10 mouse cellular contexts compared by ENCODE assay signal in genomic region chr5:120322732-120323316, GRCm38 (mm10).
DNase-seq lines count a peak whose midpoint lies in the region; ATAC-seq and TF ChIP-seq lines count a peak whose summit lies in the region.
"Had no signal": no experiment of that assay in that cellular context is flagged by ENCODE, and none has a peak within 500 bp of the region (broad histone marks: within the 10 kb centered on the region; RNA-seq: fewer than 3 reads in every experiment).

No protein-coding gene starts in this region.

- peaks cover 17% of the 10 kb centered on the region for H3K4me1 ChIP-seq in hindbrain, embryonic 10.5 days (replicated peaks)
- H3K4me1 ChIP-seq in midbrain, embryonic 11.5 days (ENCODE audit: control insufficient read depth, insufficient read depth, low read length) = peaks cover 20% of the 10 kb centered on the region

- no peak for TF ChIP-seq CTCF in brain, embryonic 14.5 days (IDR thresholded peaks at IDR 0.05; ENCODE audit: borderline replicate concordance, extremely low read depth, insufficient read depth, insufficient read length)

- peak overlapping the region; percentile 48 for H3K9ac ChIP-seq in midbrain, embryonic 11.5 days (ENCODE audit: low read length)

- peak overlapping the region; percentile 44 for H3K4me2 ChIP-seq in midbrain, embryonic 11.5 days

- 14% methylated on average over 12 of the region's 12 CpGs for WGBS in hindbrain, embryonic 10.5 days
- WGBS in midbrain, embryonic 11.5 days = 7% methylated on average over 12 of the region's 12 CpGs

- H3K27ac ChIP-seq in hindbrain, embryonic 10.5 days = peak overlapping the region; percentile 89
- H3K27ac ChIP-seq in midbrain, embryonic 11.5 days (ENCODE audit: low read depth, low read length) = peak overlapping the region; percentile 57

- no peaks in the 10 kb centered on the region for H3K36me3 ChIP-seq in hindbrain, embryonic 10.5 days
- H3K36me3 ChIP-seq in midbrain, embryonic 11.5 days (ENCODE audit: control insufficient read depth, insufficient read depth, low read length) = no peaks in the 10 kb centered on the region

- peaks cover 100% of the 10 kb centered on the region for H3K27me3 ChIP-seq in hindbrain, embryonic 10.5 days (ENCODE audit: insufficient read depth, poor library complexity, severe bottlenecking)
- peaks cover 86% of the 10 kb centered on the region for H3K27me3 ChIP-seq in midbrain, embryonic 11.5 days (ENCODE audit: control insufficient read depth, insufficient read depth, low read length)

- TF ChIP-seq POLR2A in brain, embryonic 14.5 days (IDR thresholded peaks at IDR 0.05; ENCODE audit: borderline replicate concordance, extremely low read depth, insufficient read depth, insufficient read length, poor library complexity, severe bottlenecking) = no peak

- DNase-seq in 416B (ENCODE audit: low read depth) = peak; percentile 38
- peak; percentile 35 for DNase-seq in brain, embryonic 14.5 days (ENCODE audit: low read depth)
- DNase-seq in hindbrain, embryonic 10.5 days (ENCODE audit: low spot score) = peak; percentile 25
- DNase-seq in midbrain, embryonic 11.5 days (ENCODE audit: low spot score, missing footprints) = no peak
- no peak for DNase-seq in Muller cell, postnatal 12 days (ENCODE audit: inconsistent ontology term)
- DNase-seq in frontal cortex, postnatal 10 days (ENCODE audit: low spot score in 2 of 2) = no peak
- DNase-seq in lung, postnatal 10 days = no peak
- DNase-seq: kidney, adult 8-10 months; lung, postnatal 14 days; thymus, adult 2 months had no signal

- H3K4me3 ChIP-seq in hindbrain, embryonic 10.5 days = peak overlapping the region; percentile 48
- H3K4me3 ChIP-seq in midbrain, embryonic 11.5 days (ENCODE audit: low read depth, low read length) = no peak overlapping the region

- H3K9me3 ChIP-seq in hindbrain, embryonic 10.5 days = no peaks in the 10 kb centered on the region
- H3K9me3 ChIP-seq in midbrain, embryonic 11.5 days (ENCODE audit: control insufficient read depth, low read length) = no peaks in the 10 kb centered on the region

- peak; percentile 66 for ATAC-seq in midbrain, embryonic 11.5 days (ENCODE audit: low FRiP score)

Comparison
In these comparisons a context has a peak if more than half of its experiments do, and no peak if none do; other contexts are left out.
1. DNase-seq: peak in 416B (single experiment), brain, embryonic 14.5 days (single experiment) and hindbrain, embryonic 10.5 days (single experiment); none in midbrain, embryonic 11.5 days (single experiment), Muller cell, postnatal 12 days (single experiment), frontal cortex, postnatal 10 days (0 of 2) and lung, postnatal 10 days (single experiment).